Mouse (Mus musculus) kidney, adult 2 months (tissue): ENCODE results near the gene Gm3286. TPM values are rescaled to one million over a fixed set of nuclear protein-coding genes. Genes with fewer than 3 reads are reported as not detected.
"Not testable (repeated sequence)": the region's sequence is repeated elsewhere in the genome, so short reads cannot be mapped to it uniquely, and the experiment has no call there.

Experiments used
- DNase-seq: peaks from one replicate; pipeline ENCODE4 v3.0.0; 2021
- H3K27ac ChIP-seq: fragments of 200-500 bp; 2 replicates; pipeline ENCODE4 v1.5.1; 2012; ENCODE audit warnings: low read depth, low read length, control low read depth, inconsistent platforms; ENCODE audit not compliant: insufficient read depth
- H3K27me3 ChIP-seq: fragments of 200-500 bp; replicated peaks from 2 replicates; pipeline ENCODE4 v1.6.1; 2012; ENCODE audit warnings: mild to moderate bottlenecking, moderate library complexity, low read length, inconsistent platforms; ENCODE audit not compliant: control insufficient read depth, insufficient read depth
- H3K36me3 ChIP-seq: fragments of 200-500 bp; 2 replicates; pipeline ENCODE4 v1.6.1; 2012; ENCODE audit warnings: mild to moderate bottlenecking, moderate library complexity, low read length, inconsistent platforms; ENCODE audit not compliant: control insufficient read depth, insufficient read depth
- H3K4me1 ChIP-seq: fragments of 200-500 bp; 2 replicates; pipeline ENCODE4 v1.6.1; 2011; ENCODE audit warnings: low read length; ENCODE audit not compliant: control insufficient read depth, insufficient read depth
- H3K4me3 ChIP-seq: fragments of 200-500 bp; 2 replicates; pipeline ENCODE4 v1.5.1; 2011; ENCODE audit warnings: mild to moderate bottlenecking, low read depth, low read length, control low read depth; ENCODE audit not compliant: insufficient read depth
- polyA plus RNA-seq: library from polyadenylated mRNA; depleted of rRNA; stranded (reverse); fragments of >200 nt; gene quantifications from 2 replicates; pipeline ENCODE4 v1.2.3, GENCODE M21; 2012; rRNA removed

Gene Gm3286
- not detected in 2 replicates for polyA plus RNA-seq

DNA sequence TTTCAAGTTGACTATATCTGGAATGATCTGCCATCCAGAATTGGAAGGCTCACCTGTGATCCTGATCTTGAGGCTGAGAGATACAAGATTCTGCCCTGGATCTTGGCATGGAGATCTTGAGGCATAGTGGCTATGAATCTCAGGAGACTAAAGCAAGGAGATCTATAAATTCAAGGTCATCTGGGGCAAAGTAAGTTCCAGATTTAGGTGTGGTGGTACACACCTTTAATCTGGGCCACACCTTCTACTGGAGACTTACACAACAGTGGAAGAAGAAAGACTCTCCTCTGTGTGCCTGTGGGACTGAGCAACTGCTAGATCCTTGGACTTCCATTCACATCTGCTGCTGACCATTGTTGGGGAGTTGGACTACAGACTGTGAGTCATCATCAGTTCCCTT lies at the start of gene Gm3286:
TSS of gene Gm3286 (plus strand) at position 301 of the 400 bp plus-strand sequence.
- not testable (repeated sequence) for H3K4me3 ChIP-seq, H3K27me3 ChIP-seq, H3K36me3 ChIP-seq, DNase-seq, H3K4me1 ChIP-seq, H3K27ac ChIP-seq

Other genes with a start within 250 kb of the Gm3286 start
- not detected in 2 replicates for gene Gm10424, start 238.0 kb upstream of the Gm3286 start, polyA plus RNA-seq
- gene Gm3259, start 204.8 kb upstream of the Gm3286 start, polyA plus RNA-seq, result not detected in 2 replicates
- not detected in 2 replicates for gene D5Ertd577e, start 54.0 kb upstream of the Gm3286 start, polyA plus RNA-seq
- not detected in 2 replicates for gene Gm7971, start 84.1 kb downstream of the Gm3286 start, polyA plus RNA-seq
- not detected in 2 replicates for gene Gm7978, start 225.4 kb downstream of the Gm3286 start, polyA plus RNA-seq
- not detected in 2 replicates for gene Gm7982, start 231.3 kb downstream of the Gm3286 start, polyA plus RNA-seq